Mouse (Mus musculus) embryonic facial prominence, embryonic 14.5 days (tissue): ENCODE data around the gene Sh3d21. TPM values are rescaled to one million over a fixed set of nuclear protein-coding genes. Genes with fewer than 3 reads are reported as not detected.

Source experiments
- ATAC-seq: fragments of 200-750 bp; cut with Nextera tagmentation; 2 replicates; pipeline ENCODE4 v1.8.0; 2017; ENCODE audit warnings: low read depth, moderate number of reproducible peaks, moderate TSS enrichment
- DNase-seq: peaks from one replicate; pipeline ENCODE4 v3.0.0-alpha.2; 2015; ENCODE audit warnings: low spot score
- H3K27ac ChIP-seq: fragments of 300-500 bp; sonication (generic); replicated peaks from 2 replicates; pipeline ENCODE4 v1.5.1; 2014; ENCODE audit warnings: low read depth, mild to moderate bottlenecking, low read length, moderate library complexity
- H3K27me3 ChIP-seq: fragments of 300-500 bp; sonication (generic); replicated peaks from 2 replicates; pipeline ENCODE4 v1.6.1; 2014; ENCODE audit warnings: low read length; ENCODE audit not compliant: control insufficient read depth, insufficient read depth
- H3K36me3 ChIP-seq: fragments of 300-500 bp; sonication (generic); 2 replicates; pipeline ENCODE4 v1.6.1; 2014; ENCODE audit warnings: low read length, mixed read lengths; ENCODE audit not compliant: control insufficient read depth, insufficient read depth
- H3K4me1 ChIP-seq: fragments of 300-500 bp; sonication (generic); 2 replicates; pipeline ENCODE4 v1.6.1; 2014; ENCODE audit warnings: antibody characterized with exemption, low read length; ENCODE audit not compliant: control insufficient read depth, insufficient read depth
- H3K4me2 ChIP-seq: fragments of 300-500 bp; sonication (generic); 2 replicates; pipeline ENCODE4 v1.6.1; 2014; ENCODE audit warnings: low read depth, mild to moderate bottlenecking, low read length, moderate library complexity, mixed read lengths
- H3K4me3 ChIP-seq: fragments of 300-500 bp; sonication (generic); 2 replicates; pipeline ENCODE4 v1.5.1; 2014; ENCODE audit warnings: low read depth, mild to moderate bottlenecking, low read length
- H3K9ac ChIP-seq: fragments of 300-500 bp; sonication (generic); 2 replicates; pipeline ENCODE4 v1.6.1; 2014; ENCODE audit warnings: low read depth, mild to moderate bottlenecking, low read length, moderate library complexity, mixed read lengths
- H3K9me3 ChIP-seq: fragments of 300-500 bp; sonication (generic); 2 replicates; pipeline ENCODE4 v1.6.1; 2016; ENCODE audit warnings: low read length; ENCODE audit not compliant: control insufficient read depth
- WGBS: fragments of 180-500 bp; shearing (Covaris S2); extraction: QIAGEN DNeasy Blood & Tissue Kit; methylation state at CpG from one replicate; pipeline ENCODE4 v1.1.7; 2014; 5-methylcytosine and 5-hydroxymethylcytosine counted together
- polyA plus RNA-seq: library from polyadenylated mRNA; unstranded; fragments of >200 nt; fragmentation: Nextera tagmentation; extraction: Ambion mirVana; gene quantifications from 2 replicates; pipeline ENCODE4 v1.2.1, GENCODE M21; 2014

Sh3d21 gene
- polyA plus RNA-seq, 1 experiment from 2014 or later = 7.8 TPM

GRCm38 (mm10) chr4:126115871-126116521, 47.3 kb downstream of the Sh3d21 start:
- peak; percentile 19 for DNase-seq
- 68% methylated on average over 6 of the region's 6 CpGs for WGBS
- Histone ChIP-seq H3K9me3 (peaks cover 2% of the 10 kb centered on the region; the same call in 1 of the 2 replicates), H3K27ac (no peak overlapping the region), H3K4me3 (no peak overlapping the region), H3K27me3 (no peaks in the 10 kb centered on the region), H3K36me3 (peaks cover 3% of the 10 kb centered on the region; the same call in 1 of the 2 replicates), H3K4me1 (peaks cover 3% of the 10 kb centered on the region), H3K9ac (no peak overlapping the region), H3K4me2 (no peak overlapping the region)
- ATAC-seq = peak; percentile 54; the same call in 1 of the 2 replicates

DNA sequence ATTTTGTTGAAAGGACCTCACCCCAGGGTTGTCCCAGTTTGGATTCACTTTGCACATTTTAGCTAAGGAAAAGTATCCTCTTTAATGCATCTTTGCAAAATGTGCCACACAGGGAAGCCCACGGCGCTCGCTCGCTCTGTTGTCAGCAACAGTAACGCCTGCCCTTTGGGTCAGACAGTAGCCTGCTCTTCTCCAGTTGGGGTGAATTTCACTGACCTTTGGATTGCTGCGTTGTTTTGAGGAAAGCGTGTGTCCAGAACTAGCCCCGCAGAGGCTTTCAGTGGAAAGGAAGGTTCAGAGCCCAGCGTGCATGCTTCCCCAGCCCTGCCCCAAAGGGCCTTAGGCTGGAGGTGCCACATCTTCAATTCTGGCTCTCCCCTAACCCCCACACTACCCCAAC, 47.9 kb downstream of the Sh3d21 start:
- no peak for DNase-seq

GRCm38 (mm10) chr4:126113943-126114342, 49.3 kb downstream of the Sh3d21 start:
- Histone ChIP-seq H3K9me3 (no peaks in the 10 kb centered on the region), H3K27me3 (no peaks in the 10 kb centered on the region), H3K27ac (no peak overlapping the region), H3K4me3 (no peak overlapping the region), H3K36me3 (peaks cover 3% of the 10 kb centered on the region; the same call in 1 of the 2 replicates), H3K9ac (no peak overlapping the region), H3K4me1 (peaks cover 20% of the 10 kb centered on the region), H3K4me2 (no peak overlapping the region)
- ATAC-seq (no peak), DNase-seq (peak; percentile 24)
- WGBS = 16% methylated on average over 4 of the region's 6 CpGs

More for the DNA sequence above, 47.9 kb downstream of the Sh3d21 start:
- Histone ChIP-seq H3K4me3 (no peak overlapping the region), H3K4me2 (no peak overlapping the region), H3K36me3 (peaks cover 3% of the 10 kb centered on the region; the same call in 1 of the 2 replicates), H3K4me1 (peaks cover 9% of the 10 kb centered on the region), H3K27me3 (no peaks in the 10 kb centered on the region), H3K27ac (no peak overlapping the region), H3K9ac (no peak overlapping the region), H3K9me3 (no peaks in the 10 kb centered on the region)
- no peak for ATAC-seq
- WGBS = 77% methylated on average over 9 of the region's 9 CpGs

DNA sequence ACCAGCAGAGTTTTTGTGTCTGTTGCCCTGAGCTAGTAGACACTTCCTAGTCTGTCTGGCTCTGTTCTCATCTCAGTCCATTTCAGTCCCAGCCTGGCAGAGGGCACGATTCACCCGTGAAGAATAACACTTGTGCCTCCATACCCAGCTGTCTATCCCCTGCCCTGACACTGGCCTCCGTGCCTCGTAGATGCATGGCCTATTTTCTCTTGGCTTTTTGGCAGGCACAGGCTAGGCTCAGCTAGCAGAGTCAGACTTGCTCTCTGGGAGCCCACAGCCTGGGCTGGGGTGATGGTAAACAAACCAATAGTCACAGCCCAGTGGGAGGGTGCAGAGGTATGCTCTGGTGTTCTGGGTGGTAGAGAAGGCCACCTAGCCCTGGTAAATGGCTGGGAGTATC, 50.0 kb downstream of the Sh3d21 start:
- Histone ChIP-seq H3K4me2 (no peak overlapping the region), H3K36me3 (peaks cover 3% of the 10 kb centered on the region; the same call in 1 of the 2 replicates), H3K27me3 (no peaks in the 10 kb centered on the region), H3K9me3 (no peaks in the 10 kb centered on the region), H3K9ac (no peak overlapping the region), H3K4me1 (peaks cover 23% of the 10 kb centered on the region), H3K4me3 (no peak overlapping the region), H3K27ac (no peak overlapping the region)
- DNase-seq (no peak), ATAC-seq (no peak)
- 69% methylated on average over 4 of the region's 4 CpGs for WGBS

- 15% methylated on average over 7 of the region's 7 CpGs for WGBS
- Histone ChIP-seq H3K4me1 (peaks cover 23% of the 10 kb centered on the region), H3K4me3 (no peak overlapping the region), H3K27me3 (no peaks in the 10 kb centered on the region), H3K9me3 (no peaks in the 10 kb centered on the region), H3K27ac (peak overlapping the region; percentile 67), H3K36me3 (no peaks in the 10 kb centered on the region), H3K9ac (peak overlapping the region; percentile 10), H3K4me2 (peak overlapping the region; percentile 23)
- ATAC-seq (0 out of 2 replicates have a peak, but pooled peaks have one; percentile 1), DNase-seq (no peak)
Measured at GRCm38 (mm10) chr4:126111153-126111549, 52.1 kb downstream of the Sh3d21 start.

GRCm38 (mm10) chr4:126110374-126111152, 52.7 kb downstream of the Sh3d21 start:
- Histone ChIP-seq H3K9ac (peak overlapping the region; percentile 22), H3K27ac (peak overlapping the region; percentile 67), H3K4me1 (peaks cover 23% of the 10 kb centered on the region), H3K4me3 (no peak overlapping the region), H3K27me3 (no peaks in the 10 kb centered on the region), H3K4me2 (peak overlapping the region; percentile 23), H3K36me3 (no peaks in the 10 kb centered on the region), H3K9me3 (no peaks in the 10 kb centered on the region)
- WGBS = 7% methylated on average over 12 of the region's 12 CpGs
- DNase-seq = peak; percentile 77
- ATAC-seq = peak; percentile 86

DNA sequence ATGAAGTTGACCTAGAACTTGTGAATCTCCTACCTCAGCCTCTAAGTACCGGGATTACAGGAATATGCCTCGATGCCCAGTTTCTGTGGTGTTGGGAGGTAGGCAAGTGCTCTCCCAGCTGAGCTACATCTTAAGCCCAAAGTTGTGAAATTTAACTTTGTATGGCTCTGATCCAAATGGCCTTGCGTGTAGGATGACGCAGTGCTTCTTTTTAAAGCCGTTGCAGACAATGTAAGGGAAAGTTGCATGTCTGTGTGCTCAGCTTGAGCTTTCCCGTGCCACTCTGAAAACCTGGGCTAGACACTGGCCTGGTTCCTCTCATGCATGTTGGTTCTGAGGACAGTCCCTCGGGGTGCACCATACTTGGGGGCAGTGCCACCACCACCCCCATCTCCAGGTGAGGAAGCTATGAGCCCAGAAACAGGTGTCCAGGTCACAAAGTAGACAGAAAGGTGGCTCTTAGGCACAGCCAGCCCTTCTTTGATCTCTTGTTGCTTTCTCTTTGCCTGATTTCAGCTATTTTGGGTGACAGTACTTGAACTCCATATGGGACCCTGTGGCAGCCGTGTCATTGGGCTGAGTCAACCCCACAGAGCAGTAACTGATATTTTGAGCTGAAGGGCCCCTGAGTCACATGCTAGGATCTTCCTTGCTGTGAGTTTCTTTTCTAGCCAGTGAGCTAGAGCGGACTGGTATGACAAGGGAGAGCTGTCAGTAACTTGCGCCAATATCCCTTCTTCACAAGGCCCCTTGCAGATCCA, 53.5 kb downstream of the Sh3d21 start:
- Histone ChIP-seq H3K4me3 (no peak overlapping the region), H3K27me3 (no peaks in the 10 kb centered on the region), H3K9me3 (no peaks in the 10 kb centered on the region), H3K4me1 (peaks cover 30% of the 10 kb centered on the region), H3K9ac (peak overlapping the region; percentile 22; the same call in 1 of the 2 replicates), H3K36me3 (no peaks in the 10 kb centered on the region), H3K27ac (peak overlapping the region; percentile 67), H3K4me2 (peak overlapping the region; percentile 23; the same call in 1 of the 2 replicates)
- DNase-seq (no peak), ATAC-seq (no peak)
- WGBS = 74% methylated on average over 10 of the region's 10 CpGs

DNA sequence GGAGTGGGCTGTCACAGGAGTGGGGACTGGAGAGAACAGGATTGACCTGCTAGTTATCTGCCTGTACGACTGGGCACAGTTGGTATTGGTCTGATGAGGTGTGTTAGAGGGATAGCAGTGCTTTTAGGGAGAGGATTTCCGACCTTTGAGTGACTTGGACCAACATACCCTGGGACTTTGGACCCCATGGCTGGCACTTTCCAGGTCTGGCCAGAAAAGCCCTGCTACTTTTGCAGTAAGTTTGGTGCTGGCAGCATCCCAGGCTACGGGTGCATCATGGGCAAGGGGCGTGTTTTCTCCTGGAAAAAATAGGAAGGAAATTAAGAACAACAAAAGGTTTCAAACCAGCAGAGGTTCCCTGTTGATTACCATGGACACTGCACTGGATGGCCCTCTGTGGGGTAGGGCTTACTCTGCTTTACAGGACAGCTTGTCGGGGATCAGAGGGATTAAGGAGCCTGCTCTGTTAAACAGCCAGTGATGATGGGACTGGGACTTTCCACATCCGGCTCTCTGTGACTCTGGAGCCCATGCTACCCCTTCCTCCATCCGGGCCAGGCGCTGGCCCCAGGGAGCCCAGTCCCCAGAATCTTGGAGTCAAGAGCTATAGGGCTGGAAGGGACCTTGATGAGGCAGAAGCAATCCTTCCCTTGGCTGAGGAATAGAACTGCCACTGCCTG, 55.1 kb downstream of the Sh3d21 start:
- peaks cover 35% of the 10 kb centered on the region for H3K4me1 ChIP-seq
- no peaks in the 10 kb centered on the region for H3K27me3 ChIP-seq
- no peak overlapping the region for H3K27ac ChIP-seq
- no peaks in the 10 kb centered on the region for H3K9me3 ChIP-seq
- no peak for DNase-seq
- no peak overlapping the region for H3K4me3 ChIP-seq
- no peak overlapping the region for H3K4me2 ChIP-seq
- no peaks in the 10 kb centered on the region for H3K36me3 ChIP-seq
- no peak overlapping the region for H3K9ac ChIP-seq
- WGBS = 46% methylated on average over 8 of the region's 8 CpGs
- ATAC-seq = no peak
